Mouse (Mus musculus) cerebellum, adult 8-10 months (tissue): ENCODE measurements around the gene Gm21887.
"Not testable (repeated sequence)": the region's sequence is repeated elsewhere in the genome, so short reads cannot be mapped to it uniquely, and the experiment has no call there.

Experiments used
- DNase-seq: peaks from one replicate; pipeline ENCODE4 v3.0.0; 2022

Gm21887 gene

GRCm38 (mm10) chrX:169984331-169984730, 25.1 kb upstream of the Gm21887 start:
- not testable (repeated sequence) for DNase-seq

GRCm38 (mm10) chrX:169984853-169985252, 24.6 kb upstream of the Gm21887 start:
- not testable (repeated sequence) for DNase-seq

- not testable (repeated sequence) for DNase-seq
Observed at GRCm38 (mm10) chrX:169985796-169986195, 23.7 kb upstream of the Gm21887 start.

- peak; percentile 85 for DNase-seq
Observed at GRCm38 (mm10) chrX:169986519-169987367, 22.7 kb upstream of the Gm21887 start.

GRCm38 (mm10) chrX:169987368-169987837, 22.1 kb upstream of the Gm21887 start:
- not testable (repeated sequence) for DNase-seq

- DNase-seq, result not testable (repeated sequence)
Observed at GRCm38 (mm10) chrX:169988571-169989218, 20.8 kb upstream of the Gm21887 start.

- not testable (repeated sequence) for DNase-seq
Observed at GRCm38 (mm10) chrX:169989219-169989595, 20.3 kb upstream of the Gm21887 start.

- peak; percentile 72 for DNase-seq
Observed at GRCm38 (mm10) chrX:169989691-169990631, 19.5 kb upstream of the Gm21887 start.

GRCm38 (mm10) chrX:169991128-169991873, 18.2 kb upstream of the Gm21887 start:
- peak; percentile 77 for DNase-seq

GRCm38 (mm10) chrX:169992086-169992930, 17.2 kb upstream of the Gm21887 start:
- DNase-seq, result not testable (repeated sequence)

- DNase-seq, result not testable (repeated sequence)
Observed at GRCm38 (mm10) chrX:169992951-169993547, 16.4 kb upstream of the Gm21887 start.

- not testable (repeated sequence) for DNase-seq
Observed at GRCm38 (mm10) chrX:169994011-169994865, 15.2 kb upstream of the Gm21887 start.

- not testable (repeated sequence) for DNase-seq
Observed at GRCm38 (mm10) chrX:169994866-169995711, 14.4 kb upstream of the Gm21887 start.

- DNase-seq, result not testable (repeated sequence)
Observed at GRCm38 (mm10) chrX:169995909-169996521, 13.4 kb upstream of the Gm21887 start.

GRCm38 (mm10) chrX:169996926-169997325, 12.5 kb upstream of the Gm21887 start:
- DNase-seq, result peak; percentile 64

- DNase-seq, result peak; percentile 70
Observed at GRCm38 (mm10) chrX:169997456-169997853, 12.0 kb upstream of the Gm21887 start.

GRCm38 (mm10) chrX:169997854-169998456, 11.5 kb upstream of the Gm21887 start:
- peak; percentile 91 for DNase-seq
